Mouse (Mus musculus) gastrocnemius, adult 2 months (tissue): Measurements from ENCODE around the gene Tgm2. TPM values are rescaled to one million over a fixed set of nuclear protein-coding genes. Genes with fewer than 3 reads are reported as not detected.

Experiments
- DNase-seq: peaks from one replicate; pipeline ENCODE4 v3.0.0; 2022
- H3K27ac ChIP-seq: fragments of 200-600 bp; 2 replicates; pipeline ENCODE4 v1.8.1; 2022; ENCODE audit warnings: mild to moderate bottlenecking
- H3K4me3 ChIP-seq: fragments of 200-600 bp; 2 replicates; pipeline ENCODE4 v1.8.1; 2022; ENCODE audit warnings: mild to moderate bottlenecking, moderate library complexity
- CTCF ChIP-seq: fragments of 200-600 bp; IDR thresholded peaks from 2 replicates; pipeline ENCODE4 v1.8.1; 2022; ENCODE audit warnings: antibody characterized with exemption, mild to moderate bottlenecking, moderate library complexity
- intact Hi-C: fragments of 180-260 bp; cut with DNase I; formaldehyde crosslinking; loops from one replicate; pipeline ENCODE4 v1.15.1; 2025
- total RNA-seq, 2 experiments: library from RNA; stranded (reverse); gene quantifications; 2 replicates each; pipeline ENCODE4 v1.2.3; 2021

Gene Tgm2
- total RNA-seq, 2 experiments from 2014 or later, result 44.2 to 55.4 TPM

DNA sequence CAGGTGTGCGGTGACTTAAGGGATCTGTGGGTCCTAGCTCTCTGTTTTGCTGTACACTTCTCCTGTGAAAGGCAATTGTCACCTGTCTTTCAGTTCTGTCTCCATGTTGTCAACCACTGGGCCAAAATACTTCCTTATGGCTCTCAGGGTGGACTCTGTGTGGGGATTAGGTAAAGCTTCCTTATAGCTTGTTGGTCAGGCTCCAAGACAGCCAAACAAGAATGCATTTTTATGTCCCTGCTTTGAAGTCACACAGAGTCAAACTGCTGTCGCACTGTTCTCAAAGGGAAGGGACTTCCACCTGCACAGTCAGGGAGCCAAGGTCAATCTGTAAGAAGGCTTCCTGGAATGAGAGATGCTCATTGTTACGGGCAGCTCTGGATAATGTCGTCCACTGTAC lies 31.9 kb upstream of the Tgm2 start:
- no peak overlapping the region for H3K4me3 ChIP-seq
- no peak for TF ChIP-seq CTCF
- peak overlapping the region; percentile 73 for H3K27ac ChIP-seq
- intact Hi-C loops, result no loop called here
- DNase-seq, result peak; percentile 10

DNA sequence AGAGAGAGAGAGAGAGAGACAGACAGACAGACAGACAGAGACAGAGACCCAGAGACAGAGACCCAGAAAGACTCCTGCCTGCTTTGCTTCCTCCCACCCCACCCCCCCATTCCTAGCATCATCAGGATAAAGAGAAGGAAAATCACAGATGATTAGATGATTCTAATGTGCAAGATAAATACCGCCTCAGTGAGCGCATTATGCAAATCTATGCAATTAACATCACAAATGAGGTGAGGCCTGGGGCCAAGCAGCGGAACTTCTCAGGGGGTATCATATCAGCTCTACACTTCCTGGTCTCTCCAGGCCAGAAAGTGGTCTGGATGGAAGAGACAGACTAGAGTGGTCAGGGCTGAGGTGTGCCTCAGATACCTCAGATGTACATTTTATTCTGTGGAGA lies 31.3 kb upstream of the Tgm2 start:
- intact Hi-C loops, result no loop called here
- DNase-seq, result no peak
- TF ChIP-seq CTCF, result no peak
- Histone ChIP-seq H3K27ac (no peak overlapping the region), H3K4me3 (no peak overlapping the region)

DNA sequence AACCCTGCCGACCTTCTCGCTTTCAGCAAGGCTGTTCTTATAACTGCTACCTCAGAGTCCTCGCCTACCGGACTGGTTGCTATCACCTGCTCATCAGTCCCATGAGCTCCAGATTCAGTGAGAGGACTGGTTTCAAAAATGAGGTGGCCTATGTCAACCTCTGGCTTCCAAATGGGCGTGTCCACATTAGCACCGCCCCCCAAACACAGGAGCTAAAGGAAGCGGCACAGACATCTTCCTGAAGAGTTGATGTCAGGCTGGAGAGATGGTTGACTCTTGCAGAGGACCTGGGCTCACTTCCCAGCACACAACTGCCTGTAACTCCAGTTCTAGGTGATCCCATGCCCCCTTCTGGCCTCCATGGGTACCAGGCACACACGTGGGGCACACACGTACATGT lies 30.5 kb upstream of the Tgm2 start:
- Histone ChIP-seq H3K4me3 (no peak overlapping the region), H3K27ac (no peak overlapping the region)
- intact Hi-C loops, result no loop called here
- peak; percentile 7 for DNase-seq
- TF ChIP-seq CTCF, result no peak

DNA sequence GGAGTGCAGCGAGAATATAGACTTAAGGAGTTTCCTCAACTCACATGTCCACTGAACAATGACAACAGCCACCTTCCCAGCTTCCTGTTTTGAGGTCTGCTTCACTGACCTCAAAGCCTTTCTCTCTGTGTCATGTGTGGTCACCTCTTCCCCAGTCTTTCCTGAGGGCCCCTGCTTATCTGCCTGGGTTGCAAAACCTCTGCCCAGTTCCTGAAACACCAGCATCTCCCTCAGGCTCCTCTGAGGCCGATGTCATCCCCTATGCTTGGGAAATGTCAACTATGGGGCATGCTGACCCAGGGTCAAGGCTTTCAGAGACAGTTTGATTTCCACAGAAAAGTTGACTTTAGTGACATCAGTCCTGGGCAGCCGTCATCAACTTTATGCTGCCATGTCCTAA lies 29.2 kb upstream of the Tgm2 start:
- Histone ChIP-seq H3K27ac (no peak overlapping the region), H3K4me3 (no peak overlapping the region)
- no peak for TF ChIP-seq CTCF
- peak; percentile 8 for DNase-seq
- intact Hi-C loops, result no loop called here

DNA sequence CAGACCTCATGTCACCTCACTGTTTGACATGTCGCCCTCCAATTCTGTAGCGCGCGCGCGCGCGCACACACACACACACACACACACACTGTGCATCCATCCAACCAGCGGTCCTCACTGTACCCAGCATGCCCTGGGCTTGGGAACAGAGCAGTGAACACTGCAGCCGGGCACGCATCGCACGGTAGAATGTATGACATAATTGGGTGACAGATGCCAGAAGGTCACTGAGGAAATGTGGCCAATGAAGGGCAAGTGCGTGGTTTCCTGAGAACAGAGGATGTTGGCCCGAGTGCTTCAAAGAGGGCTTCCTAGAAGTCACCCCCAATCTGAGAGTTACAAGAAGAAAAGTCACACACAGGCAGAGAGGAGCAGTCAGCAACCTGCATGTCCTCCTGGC lies 28.7 kb upstream of the Tgm2 start:
- peak; percentile 6 for DNase-seq
- H3K4me3 ChIP-seq, result no peak overlapping the region
- no peak overlapping the region for H3K27ac ChIP-seq
- intact Hi-C loops, result no loop called here
- no peak for TF ChIP-seq CTCF

DNA sequence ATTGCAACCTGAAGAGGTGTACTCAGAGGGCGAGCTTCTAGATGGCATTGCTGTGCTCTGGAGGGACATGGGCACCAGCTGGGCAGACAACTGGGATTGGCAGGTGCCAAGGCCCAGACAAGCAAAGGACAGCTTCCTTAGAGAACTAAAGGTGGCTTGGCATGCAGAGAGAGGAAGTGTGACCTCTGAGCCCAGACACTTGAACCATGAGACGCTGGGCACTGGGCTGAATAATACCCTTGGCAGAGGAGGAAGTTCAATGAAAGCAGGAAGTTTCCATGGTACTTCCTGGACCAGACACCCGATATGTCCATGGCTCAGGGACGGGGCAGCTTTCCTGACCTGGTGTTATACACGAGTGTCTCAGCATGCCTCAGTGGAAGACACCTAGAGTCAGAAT lies 28.2 kb upstream of the Tgm2 start:
- no peak overlapping the region for H3K4me3 ChIP-seq
- TF ChIP-seq CTCF, result no peak
- intact Hi-C loops, result no loop called here
- H3K27ac ChIP-seq, result no peak overlapping the region
- peak; percentile 11 for DNase-seq

DNA sequence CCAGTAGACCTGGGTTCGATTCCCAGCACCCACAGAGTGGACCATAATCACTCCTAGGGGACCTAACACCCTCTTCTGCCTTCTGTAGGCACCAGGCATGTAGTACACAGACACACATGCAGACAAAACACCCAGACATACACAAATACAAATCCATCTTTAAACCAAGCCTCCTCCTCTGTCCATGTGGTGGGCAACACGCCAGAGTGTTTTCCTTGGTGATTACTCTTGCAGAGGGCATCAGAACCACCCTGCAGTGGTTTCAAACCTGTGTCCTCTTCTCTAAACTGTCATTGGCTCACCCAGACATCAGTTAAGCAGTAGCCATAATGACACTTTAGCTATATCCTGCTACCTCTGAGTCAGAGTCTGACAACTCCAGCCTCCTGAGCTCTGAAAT lies 24.2 kb upstream of the Tgm2 start:
- peak; percentile 16 for DNase-seq

DNA sequence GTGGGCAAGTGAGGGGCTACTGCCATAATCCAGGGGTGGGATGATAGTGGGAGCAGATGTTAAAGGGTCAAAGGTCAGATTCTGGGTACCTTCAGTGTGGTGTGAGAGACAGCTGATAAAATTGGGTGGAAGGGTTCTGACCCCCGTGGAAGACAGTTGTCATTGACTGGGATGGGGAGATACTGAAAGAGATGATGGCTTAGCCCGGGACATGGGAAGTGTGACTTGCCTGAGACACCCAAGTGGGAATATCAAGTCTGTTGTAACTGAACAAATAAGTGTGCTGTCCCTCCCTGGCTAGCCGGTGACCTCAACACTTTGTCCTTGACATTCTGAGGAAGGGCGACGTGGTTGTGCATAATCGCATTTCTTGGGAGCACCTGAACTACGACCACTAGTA lies 23.5 kb upstream of the Tgm2 start:
- intact Hi-C loops, result no loop called here
- H3K27ac ChIP-seq, result no peak overlapping the region
- no peak overlapping the region for H3K4me3 ChIP-seq

More for the DNA sequence above, 24.2 kb upstream of the Tgm2 start:
- no peak for TF ChIP-seq CTCF
- intact Hi-C loops, result no loop called here
- H3K27ac ChIP-seq, result no peak overlapping the region
- no peak overlapping the region for H3K4me3 ChIP-seq

DNA sequence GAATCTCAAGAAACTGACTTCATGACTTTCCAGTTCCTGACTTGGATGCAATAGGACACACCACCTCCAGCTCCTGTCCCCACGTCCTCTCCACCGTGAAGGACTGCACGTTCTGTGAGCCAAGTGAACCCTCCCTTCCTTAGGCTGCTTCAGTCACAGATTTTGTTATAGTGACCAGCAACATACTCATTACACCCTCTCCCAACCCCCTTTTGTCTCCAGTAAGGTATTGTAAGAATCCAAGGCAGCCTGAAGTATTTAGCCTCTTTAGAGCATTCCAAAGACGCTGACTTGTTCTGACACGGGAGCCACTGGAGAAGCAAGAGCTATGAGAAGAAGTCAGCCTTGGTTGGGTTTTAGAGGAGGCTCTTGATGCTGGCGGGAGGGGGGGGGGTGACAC lies 23.1 kb upstream of the Tgm2 start:
- Histone ChIP-seq H3K4me3 (no peak overlapping the region), H3K27ac (peak overlapping the region; percentile 16; the same call in 1 of the 2 replicates)
- DNase-seq, result peak; percentile 5
- no peak for TF ChIP-seq CTCF
- intact Hi-C loops, result no loop called here

More for the DNA sequence above, 23.5 kb upstream of the Tgm2 start:
- TF ChIP-seq CTCF, result no peak
- DNase-seq, result peak; percentile 9

DNA sequence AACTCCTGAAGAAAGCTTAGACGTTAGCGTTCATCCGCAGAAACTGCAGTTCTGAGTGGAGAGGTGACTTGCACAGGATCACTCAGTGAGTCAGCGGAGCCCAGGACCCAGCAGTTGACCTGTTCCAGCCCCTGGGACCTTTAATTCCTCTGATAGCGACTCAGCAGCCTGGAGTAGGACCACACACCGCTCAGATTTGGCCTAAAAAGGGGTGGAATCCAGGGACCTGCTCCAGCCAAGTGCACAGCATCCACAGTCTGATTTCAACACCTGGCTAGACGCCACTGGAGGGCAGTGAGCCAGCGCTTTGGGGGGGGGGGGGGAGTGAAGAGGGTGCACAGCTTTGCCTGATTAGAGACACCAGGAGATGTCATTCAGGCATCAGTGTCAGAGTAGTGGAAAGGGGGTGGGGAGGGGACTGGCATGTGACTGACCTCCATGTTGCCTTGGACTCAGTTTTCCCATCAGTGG lies 22.5 kb upstream of the Tgm2 start:
- TF ChIP-seq CTCF, result no peak
- Histone ChIP-seq H3K4me3 (no peak overlapping the region), H3K27ac (0 out of 2 replicates have a peak overlapping the region, but pooled peaks have one; percentile 12)
- intact Hi-C loops, result no loop called here
- peak; percentile 50 for DNase-seq

DNA sequence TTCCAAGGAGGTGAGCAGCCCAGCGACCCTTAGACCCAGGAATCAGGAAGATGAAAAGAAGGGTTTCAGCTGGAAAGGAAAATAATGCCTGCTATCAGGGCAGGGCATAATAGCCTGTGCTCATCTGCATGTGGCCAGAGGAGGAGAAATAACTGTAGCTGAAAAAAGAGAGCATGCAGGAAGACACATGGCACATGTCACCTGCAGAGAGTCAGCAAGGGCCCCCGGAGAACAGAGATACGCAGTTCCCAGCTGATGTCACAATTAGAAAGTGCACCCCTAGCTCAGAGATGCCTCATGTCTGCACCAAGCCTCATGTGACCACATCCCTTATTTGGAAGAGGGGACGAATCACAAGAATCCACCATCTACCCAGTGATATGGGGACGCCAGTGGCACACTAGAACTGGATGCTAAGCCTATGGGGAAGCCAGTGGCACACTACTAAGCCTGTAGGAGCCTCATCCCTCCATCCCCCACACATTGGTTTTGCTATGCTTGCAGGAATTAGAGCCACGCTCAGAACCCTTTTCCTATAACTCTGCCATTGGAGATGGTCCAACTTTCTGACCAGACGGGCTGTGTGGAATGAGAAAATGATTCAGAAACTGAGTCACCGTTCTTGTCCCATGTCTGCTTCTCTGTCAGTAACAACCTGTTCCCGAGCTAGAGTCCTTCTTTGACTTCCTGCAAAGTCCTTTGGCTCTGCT lies 21.4 kb upstream of the Tgm2 start:
- intact Hi-C loops, result no loop called here
- DNase-seq, result peak; percentile 8
- H3K4me3 ChIP-seq, result no peak overlapping the region
- no peak for TF ChIP-seq CTCF
- H3K27ac ChIP-seq, result no peak overlapping the region

DNA sequence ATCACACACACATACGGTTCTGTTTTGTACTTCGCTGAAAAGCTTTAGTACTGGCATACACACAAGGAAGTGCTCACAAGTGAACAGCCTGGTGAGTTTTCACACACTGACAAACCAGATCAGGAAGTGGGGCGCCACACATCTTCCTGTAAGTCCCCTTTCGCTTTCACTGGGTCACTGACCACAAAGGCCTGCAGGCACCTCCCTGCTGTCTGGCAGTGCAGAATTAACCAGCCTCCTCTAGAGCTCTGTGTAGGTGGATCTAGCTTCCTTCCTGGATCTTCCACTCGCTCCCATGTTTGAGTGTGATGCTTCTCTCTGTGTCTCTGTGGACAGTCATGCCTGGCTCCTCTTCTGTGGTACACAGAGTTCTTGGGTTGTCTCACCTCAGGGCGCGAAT lies 20.4 kb upstream of the Tgm2 start:
- TF ChIP-seq CTCF, result no peak
- Histone ChIP-seq H3K4me3 (no peak overlapping the region), H3K27ac (peak overlapping the region; percentile 50)
- intact Hi-C loops, result no loop called here
- peak; percentile 27 for DNase-seq

DNA sequence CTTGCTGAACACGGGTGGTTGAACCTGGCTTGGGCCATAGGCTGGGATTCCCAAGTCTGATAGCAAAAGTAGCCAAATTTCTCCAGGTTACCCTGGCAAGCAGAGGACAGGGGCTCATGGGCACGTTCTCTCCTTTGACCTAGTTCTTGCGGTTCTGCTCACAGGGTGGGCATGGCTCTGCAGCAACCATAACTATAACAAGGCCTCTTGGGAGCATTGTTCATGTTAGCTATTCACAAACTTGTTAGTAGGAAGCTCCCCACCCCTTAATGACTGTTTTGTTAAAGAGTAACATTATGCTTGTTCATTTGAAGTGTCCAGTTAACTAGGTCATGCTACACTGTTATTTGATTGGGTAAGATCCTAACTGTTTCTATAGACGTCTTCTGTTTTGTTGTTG lies 19.5 kb upstream of the Tgm2 start:
- intact Hi-C loops, result no loop called here
- no peak for TF ChIP-seq CTCF
- peak; percentile 6 for DNase-seq
- Histone ChIP-seq H3K27ac (no peak overlapping the region), H3K4me3 (no peak overlapping the region)

DNA sequence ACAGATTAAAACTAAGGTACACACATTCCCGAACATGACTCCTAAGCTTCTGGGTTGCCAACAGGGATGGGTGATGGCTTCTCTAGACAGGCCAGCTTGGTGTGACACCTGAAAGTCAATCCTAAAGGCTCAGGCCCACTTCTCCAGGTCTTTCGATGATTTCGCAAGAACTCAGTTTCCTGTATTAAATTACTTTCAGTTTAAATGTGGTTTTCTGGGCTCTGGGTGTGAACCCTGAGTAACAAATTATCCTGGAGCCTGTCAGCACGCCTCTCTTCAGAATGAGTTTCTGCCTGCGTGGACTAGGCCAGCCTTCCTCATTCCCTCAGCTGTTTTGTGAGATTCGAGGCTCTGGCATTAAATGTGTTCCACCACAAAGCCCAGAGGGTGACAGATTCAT lies 16.8 kb upstream of the Tgm2 start:
- TF ChIP-seq CTCF, result no peak
- no peak overlapping the region for H3K4me3 ChIP-seq
- peak; percentile 10 for DNase-seq
- H3K27ac ChIP-seq, result no peak overlapping the region
- intact Hi-C loops, result no loop called here
